Mouse (Mus musculus): ENCODE data around the gene Pcnx.

Pcnx gene

DNA sequence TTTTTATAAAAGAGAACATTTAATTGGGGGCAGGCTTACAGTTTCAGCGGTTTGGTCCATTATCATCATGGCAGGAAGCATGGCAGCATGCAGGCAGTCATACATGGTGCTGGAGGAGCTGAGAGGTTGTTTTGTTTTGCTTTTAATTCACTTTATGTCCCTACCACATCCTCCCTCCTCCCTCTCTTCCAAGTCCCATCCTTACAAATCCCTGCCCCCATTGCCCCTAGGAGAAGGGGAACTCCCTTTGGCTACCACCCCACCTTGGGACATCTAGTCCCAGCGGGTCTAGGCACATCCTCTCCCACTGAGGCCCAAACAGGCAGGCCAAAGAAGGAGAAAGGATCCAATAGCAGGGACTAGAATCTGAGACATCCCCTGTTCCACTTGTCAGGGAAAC is 44.6 kb downstream of the Pcnx start:
- no peak for DNase-seq (ENCODE audit: low spot score)

DNA sequence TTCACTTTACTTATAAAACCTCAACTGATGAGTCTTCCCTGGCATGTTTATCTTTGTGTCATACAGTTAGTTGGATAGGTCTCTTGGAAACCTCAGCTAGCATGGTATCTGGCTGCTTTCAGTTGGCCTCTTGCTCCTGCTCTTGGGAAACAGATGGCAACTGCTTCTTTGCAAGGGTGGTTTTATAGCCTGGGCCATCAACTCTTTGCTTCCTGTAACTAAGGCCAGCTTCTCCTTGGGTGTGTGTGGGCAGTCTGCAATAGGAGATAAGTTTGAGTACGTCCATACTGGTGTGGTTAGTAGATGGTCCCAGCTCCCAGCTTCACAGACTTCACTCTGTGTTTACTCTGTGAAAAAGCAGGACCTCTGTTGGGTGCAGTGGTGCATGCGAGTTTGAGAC is 46.0 kb downstream of the Pcnx start:
- no peak for DNase-seq (ENCODE audit: low spot score)

DNA sequence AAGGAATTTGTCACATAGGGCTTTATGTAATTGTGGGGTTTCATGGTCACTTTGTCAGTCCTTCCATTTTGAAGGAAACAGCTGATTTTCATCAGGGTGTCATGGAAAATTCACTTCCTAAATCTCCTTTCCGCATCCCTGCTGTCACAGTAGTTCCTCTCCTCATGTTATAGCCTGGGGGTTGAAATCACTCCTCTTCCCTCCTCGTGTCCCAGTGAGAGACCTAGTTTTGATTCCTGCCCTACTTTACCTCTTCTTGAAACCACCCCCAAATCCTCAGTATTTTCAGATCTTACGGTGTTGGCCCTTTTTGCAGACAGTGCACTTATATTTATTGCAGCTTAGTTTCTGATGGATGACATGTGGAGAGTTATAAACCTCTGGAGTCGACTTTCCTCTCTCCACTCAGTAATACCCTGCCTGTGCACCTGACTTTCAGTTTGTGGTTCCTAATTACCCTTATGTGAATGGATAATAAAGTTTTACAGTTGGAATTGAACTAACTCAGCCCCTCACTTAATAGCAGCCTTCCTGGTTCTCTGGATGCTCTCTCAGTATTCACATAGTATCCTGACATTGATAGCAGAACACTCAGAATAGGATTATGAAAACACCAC is 48.0 kb downstream of the Pcnx start:
- DNase-seq (ENCODE audit: low spot score) = no peak

- DNase-seq (ENCODE audit: low spot score) = no peak
Observed at GRCm38 (mm10) chr12:81910439-81910838, 50.6 kb downstream of the Pcnx start.

DNA sequence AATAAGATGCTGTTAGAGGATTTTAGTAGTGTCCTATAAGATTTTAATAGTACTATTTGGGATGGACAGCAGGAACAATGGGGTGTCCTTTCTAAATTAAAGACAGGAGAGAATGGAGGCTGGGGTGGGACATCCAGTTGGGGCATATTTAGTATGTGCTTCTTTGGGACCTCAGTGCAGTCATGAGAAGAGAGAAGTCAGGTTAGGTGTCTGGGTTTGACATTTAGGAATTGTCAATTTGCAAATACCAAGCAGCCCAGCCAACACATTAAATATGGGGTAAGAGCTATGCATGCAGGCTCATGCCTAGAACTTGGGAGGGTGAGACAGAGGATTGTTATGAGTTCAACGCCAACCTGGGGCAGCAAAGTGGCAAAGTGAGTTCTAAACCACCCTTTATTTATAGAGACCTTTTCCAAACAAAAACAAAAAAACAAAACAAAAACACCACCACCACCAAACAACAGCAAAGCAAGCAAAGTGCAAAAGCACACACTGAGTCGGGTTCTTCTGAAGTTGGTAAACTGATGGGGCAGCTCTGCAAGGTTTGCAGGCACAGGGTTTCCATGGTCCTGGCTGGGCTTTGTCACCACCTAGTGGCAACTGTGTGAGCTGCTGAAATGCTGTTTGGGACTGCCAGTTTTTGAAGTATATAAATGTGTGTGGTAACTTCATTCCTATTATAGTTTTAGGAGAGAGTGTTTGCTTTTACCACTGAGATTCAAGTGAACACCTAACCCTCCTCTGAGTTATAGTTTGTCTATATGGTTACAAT is 55.5 kb downstream of the Pcnx start:
- peak; percentile 77 for DNase-seq (ENCODE audit: low spot score)

- no peak for DNase-seq (ENCODE audit: low spot score)
Observed at GRCm38 (mm10) chr12:81918346-81918745, 58.5 kb downstream of the Pcnx start.

- no peak for DNase-seq (ENCODE audit: low spot score)
Observed at GRCm38 (mm10) chr12:81918886-81919285, 59.1 kb downstream of the Pcnx start.

DNA sequence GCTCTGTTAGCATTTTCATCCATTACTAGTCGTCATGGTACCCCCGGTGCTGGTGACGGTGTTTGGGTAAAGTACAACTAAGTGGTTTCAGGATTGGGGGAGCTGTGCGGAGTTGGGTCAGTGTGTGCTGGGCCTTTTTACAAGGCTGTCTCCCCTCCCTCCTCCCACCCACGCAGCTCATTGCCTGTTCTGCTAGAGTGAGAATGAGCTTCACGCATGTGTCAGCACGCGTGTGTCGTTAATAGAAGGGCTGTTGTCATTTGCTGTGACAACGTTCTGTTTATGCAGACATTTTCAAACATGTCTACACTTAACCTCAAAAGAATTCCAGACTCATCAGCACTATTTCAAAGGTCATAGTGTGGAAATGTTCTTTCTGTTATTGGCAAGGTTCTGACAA is 60.2 kb downstream of the Pcnx start:
- no peak for DNase-seq (ENCODE audit: low spot score)

GRCm38 (mm10) chr12:81920614-81921013 is 60.8 kb downstream of the Pcnx start:
- DNase-seq (ENCODE audit: low spot score) = no peak

DNA sequence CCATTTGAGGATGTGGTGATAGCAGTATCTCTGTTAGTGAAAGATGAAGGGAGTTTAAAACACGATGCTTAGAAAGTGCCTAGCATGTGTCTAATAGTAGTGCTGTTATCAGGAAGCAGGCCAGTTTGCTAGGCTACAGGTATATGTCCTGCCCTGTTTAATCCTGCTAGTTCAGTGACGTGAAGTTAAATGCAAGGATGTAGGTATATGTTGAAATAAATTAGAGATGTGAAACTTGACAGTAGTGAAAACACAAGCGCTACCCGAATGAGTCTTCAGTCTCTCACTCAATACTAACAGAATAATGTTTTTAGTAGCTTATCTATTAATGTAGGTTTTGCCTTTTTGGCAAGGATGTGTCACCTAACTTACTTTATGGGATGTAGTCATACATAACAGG is 62.0 kb downstream of the Pcnx start:
- no peak for DNase-seq (ENCODE audit: low spot score)

- DNase-seq (ENCODE audit: low spot score) = no peak
Observed at GRCm38 (mm10) chr12:81922838-81923237, 63.0 kb downstream of the Pcnx start.

DNA sequence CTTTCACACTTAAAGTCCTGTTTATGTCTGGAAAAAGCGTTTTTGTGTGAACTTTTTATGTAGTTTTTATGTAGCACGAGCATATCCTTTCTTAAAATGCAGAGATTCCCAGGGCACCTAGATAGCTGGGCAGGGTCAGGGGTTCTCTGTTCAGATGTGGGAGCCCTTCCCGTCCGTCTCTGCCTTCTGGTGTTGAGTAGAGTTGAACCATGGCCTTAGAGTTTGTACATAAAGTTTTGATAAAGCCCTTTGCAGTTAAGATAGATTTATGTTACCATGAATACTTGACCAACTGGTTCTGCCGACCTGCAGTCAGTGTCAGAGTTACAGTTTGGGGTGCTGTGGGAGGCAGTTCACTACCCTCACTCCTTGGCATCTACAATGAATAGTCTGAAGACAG is 67.3 kb downstream of the Pcnx start:
- DNase-seq (ENCODE audit: low spot score) = no peak

GRCm38 (mm10) chr12:81927643-81928381 is 68.0 kb downstream of the Pcnx start:
- no peak for DNase-seq (ENCODE audit: low spot score)

DNA sequence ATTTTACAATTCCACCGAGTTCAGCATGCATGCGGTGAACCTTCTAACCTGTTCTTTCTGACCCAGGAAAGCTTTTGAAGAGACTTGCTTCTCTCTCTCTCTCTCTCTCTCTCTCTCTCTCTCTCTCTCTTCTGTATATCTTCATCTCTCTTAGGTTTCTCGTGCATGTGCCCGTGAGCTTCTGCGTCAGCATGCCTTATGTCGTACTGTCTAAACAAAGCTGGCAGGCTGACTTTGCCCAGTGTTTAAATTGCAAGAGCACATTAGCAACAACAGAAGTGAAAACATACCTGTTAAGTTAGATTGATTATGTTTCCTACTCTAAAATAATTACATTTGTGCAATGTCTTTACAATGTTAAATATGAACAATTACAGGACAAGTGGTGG is 68.6 kb downstream of the Pcnx start:
- no peak for DNase-seq (ENCODE audit: low spot score)

- DNase-seq (ENCODE audit: low spot score) = no peak
Observed at GRCm38 (mm10) chr12:81932015-81932414, 72.2 kb downstream of the Pcnx start.

GRCm38 (mm10) chr12:81933430-81933829 is 73.6 kb downstream of the Pcnx start:
- DNase-seq (ENCODE audit: low spot score) = no peak

DNA sequence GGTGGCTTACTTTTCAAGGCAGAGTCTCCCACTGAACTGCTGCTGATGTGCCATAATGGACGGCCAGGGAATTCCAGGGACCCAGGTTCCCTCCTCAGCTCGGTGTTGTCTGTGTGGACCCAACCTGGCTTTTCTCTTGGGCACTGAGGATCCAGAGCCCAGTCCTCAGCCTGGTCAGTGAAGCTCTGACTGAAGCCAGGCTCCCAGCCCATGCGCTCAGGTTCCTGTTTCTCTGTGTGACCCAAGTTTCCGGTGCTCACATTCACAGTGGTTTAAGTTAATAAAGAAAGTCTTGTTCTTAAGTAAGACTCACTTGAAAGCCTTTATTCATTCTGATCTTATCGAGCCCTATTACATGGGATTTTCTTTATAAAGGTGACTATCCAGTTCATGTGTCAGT is 74.7 kb downstream of the Pcnx start:
- DNase-seq (ENCODE audit: low spot score) = no peak

DNA sequence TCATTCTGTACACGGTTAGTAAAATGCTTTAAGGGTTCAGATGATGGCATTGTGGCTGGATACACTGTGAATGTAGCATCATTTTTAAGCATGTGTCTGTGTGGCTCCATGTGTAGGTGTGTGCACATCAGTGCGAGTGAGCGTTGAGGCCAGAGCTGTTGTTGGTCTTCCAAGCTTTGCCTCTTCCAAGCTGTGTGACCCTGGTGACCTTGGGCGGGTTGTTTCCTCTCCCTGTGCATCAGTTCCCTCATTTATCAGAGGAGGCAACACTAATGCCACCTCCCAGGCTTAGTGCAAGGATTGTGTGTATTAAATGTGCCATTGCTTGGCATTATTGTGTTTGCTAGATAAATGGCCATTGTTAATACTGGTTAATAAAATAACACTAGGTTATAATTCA is 76.2 kb downstream of the Pcnx start:
- no peak for DNase-seq (ENCODE audit: low spot score)

GRCm38 (mm10) chr12:81941191-81941590 is 81.4 kb downstream of the Pcnx start:
- no peak for DNase-seq (ENCODE audit: low spot score)

DNA sequence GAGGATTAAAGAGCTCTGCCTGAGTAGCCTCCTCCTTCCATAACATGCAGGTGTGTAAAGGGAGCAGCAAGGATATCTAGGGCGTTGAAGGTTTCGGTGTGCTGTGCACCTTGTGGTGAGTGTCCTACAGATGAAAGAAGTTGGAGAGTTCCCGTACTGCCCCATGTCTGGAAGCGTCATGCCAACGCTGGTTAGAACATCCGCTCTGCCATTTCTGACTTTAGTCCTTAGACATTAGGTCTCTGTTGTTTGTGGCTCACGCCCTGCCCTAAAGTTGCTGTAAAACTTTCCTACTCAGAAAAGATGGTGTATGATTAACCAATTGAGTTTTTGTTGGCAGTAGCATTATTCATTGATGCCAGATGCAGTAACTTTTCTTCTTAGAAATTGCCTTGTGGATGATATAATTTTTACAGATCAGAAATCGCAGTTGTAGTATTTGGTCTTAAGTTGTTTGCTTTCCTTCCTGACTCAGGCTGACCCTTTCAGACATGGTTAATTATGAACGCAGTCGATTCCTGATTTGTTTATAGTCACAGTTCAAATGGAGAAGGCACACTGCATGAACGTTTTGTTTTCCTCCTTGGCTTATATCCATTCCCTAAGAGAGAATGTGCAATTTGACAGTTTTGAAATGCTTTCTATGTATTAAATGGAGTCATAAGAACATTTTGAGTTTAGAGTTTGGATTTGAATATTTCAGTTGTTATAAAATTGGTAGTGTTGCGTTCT is 83.7 kb downstream of the Pcnx start:
- no peak for DNase-seq (ENCODE audit: low spot score)

DNA sequence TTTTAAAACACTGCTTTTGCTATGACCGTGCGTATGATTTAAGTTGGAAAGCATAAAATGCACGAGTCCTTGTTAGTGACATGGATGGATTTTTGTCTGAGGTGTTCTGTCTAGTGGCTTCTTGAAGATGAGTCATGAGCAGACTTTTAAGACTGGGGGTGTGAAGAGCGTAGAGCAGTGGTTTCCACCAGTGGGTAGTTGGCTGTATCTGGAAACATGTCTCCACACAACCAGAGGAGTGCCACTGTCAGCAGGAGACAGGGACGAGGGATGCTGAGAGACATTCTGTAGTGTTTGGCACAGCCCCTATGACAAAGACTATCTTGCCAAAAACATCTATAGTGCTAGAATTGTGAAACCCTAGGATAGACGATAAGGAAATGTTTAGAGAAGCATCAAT is 89.2 kb downstream of the Pcnx start:
- DNase-seq (ENCODE audit: low spot score) = no peak

- no peak for DNase-seq (ENCODE audit: low spot score)
Observed at GRCm38 (mm10) chr12:81950016-81950415, 90.2 kb downstream of the Pcnx start.

- no peak for DNase-seq (ENCODE audit: low spot score)
Observed at GRCm38 (mm10) chr12:81958351-81958750, 98.5 kb downstream of the Pcnx start.

Measured in testis, postnatal 10 days (tissue).